Mouse (Mus musculus): Measurements from ENCODE around the gene Gm21425. TPM values are rescaled to one million over a fixed set of nuclear protein-coding genes. Genes with fewer than 3 reads are reported as not detected.

The Gm21425 gene
- not detected in 2 replicates for polyA plus RNA-seq (2012; rRNA removed; ENCODE audit: low replicate concordance)

GRCm38 (mm10) chrY:13161668-13162067 lies at the start of gene Gm21425:
TSS of gene Gm21425 (plus strand) at chrY:13161968.

DNA sequence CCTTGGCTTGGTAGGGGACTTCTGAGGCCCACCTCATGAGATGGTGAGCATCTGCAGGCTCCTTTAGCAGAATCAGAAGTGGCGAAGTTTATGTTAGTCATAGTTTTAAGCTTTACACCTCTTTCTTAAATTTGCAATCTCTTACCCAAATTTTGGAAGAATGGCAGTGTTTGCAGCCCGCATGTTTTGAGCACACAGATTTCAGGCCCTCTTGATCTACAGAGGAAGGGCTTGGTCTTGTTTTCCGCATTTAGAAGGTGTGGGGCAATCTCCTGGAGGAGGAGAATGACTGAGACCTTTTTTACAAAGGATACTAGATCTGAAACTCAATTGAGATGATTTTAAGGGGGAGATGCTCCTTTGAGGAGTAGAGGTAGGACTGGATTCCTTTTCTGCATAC lies 28.4 kb upstream of the Gm21425 start, which contains the start of gene Gm21891:
Gene Gm21891 (minus strand): TSS at position 101 of the 400 bp plus-strand sequence.

Other genes with a start within 250 kb of the Gm21425 start
- gene Gm20807, start 119.1 kb upstream of the Gm21425 start, polyA plus RNA-seq (2012; rRNA removed; ENCODE audit: low replicate concordance): not detected in 2 replicates
- not detected in 2 replicates for gene Gm21891, start 28.5 kb upstream of the Gm21425 start, polyA plus RNA-seq (2012; rRNA removed; ENCODE audit: low replicate concordance)
- gene Gm21828, start 62.0 kb downstream of the Gm21425 start, polyA plus RNA-seq (2012; rRNA removed; ENCODE audit: low replicate concordance): not detected in 2 replicates
- gene Gm21440, start 90.4 kb downstream of the Gm21425 start, polyA plus RNA-seq (2012; rRNA removed; ENCODE audit: low replicate concordance): not detected in 2 replicates
- not detected in 2 replicates for gene Gm21454, start 90.5 kb downstream of the Gm21425 start, polyA plus RNA-seq (2012; rRNA removed; ENCODE audit: low replicate concordance)
- not detected in 2 replicates for gene Gm21725, start 187.1 kb downstream of the Gm21425 start, polyA plus RNA-seq (2012; rRNA removed; ENCODE audit: low replicate concordance)